Mouse (Mus musculus): ENCODE measurements around the gene Far2. TPM values are rescaled to one million over a fixed set of nuclear protein-coding genes. Genes with fewer than 3 reads are reported as not detected.

The Far2 gene
- polyA plus RNA-seq, 1 experiment, result 0.37 TPM

DNA sequence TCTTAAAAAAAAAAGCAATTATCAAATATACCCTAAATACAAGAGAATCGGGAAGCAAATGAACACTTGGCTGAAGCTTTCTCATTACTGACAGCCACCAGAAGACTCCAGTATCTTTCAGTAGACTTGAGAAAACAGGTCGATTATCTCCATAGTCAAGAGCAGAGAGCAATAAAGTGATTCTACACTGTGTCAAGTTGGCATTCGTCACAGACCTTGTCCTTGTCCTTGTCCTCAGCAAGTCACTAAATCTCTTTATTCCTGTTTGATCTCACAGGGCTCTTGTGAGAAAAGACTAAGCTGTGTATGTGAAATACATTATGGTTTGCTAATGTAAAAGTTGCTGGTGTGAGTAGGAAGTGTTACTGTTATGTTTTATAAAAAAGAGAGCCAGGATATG lies 16.1 kb downstream of the Far2 start:
- Histone ChIP-seq H3K27ac (ENCODE audit: insufficient read depth, low read length) (no peak overlapping the region), H3K36me3 (ENCODE audit: control insufficient read depth, insufficient read depth, low read length, poor library complexity, severe bottlenecking) (no peaks in the 10 kb centered on the region), H3K27me3 (ENCODE audit: control insufficient read depth, insufficient read depth, low read length, poor library complexity, severe bottlenecking) (no peaks in the 10 kb centered on the region), H3K9ac (ENCODE audit: low read depth, poor library complexity, severe bottlenecking) (no peak overlapping the region), H3K9me3 (replicated peaks; ENCODE audit: control insufficient read depth, insufficient read depth, low read length, poor library complexity, severe bottlenecking) (peaks cover 2% of the 10 kb centered on the region; the same call in 1 of the 2 replicates), H3K4me1 (ENCODE audit: control insufficient read depth, insufficient read depth, low read length) (no peaks in the 10 kb centered on the region), H3K4me3 (ENCODE audit: low read depth, low read length) (no peak overlapping the region)
- TF ChIP-seq POLR2A (IDR thresholded peaks at IDR 0.05; ENCODE audit: insufficient read depth, low read length), result no peak

DNA sequence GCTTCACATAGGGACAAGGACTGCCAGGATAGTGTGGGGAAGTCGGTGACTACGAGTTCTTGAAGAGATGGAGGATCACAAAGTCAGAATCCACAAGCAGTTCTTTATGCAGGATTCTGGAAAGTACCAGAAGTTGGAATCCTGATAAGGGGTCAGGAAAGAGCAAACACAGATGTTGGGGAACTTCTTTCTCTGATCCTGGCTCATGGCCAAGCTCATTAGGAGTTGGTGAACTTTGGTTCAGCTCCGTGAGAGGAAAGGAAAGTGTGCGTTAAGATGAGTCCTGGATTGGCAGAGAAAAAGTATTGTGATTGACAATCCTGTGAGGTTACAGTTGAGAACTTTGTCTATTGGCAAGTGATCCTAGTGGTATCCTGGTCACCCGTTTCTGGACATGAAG lies 19.2 kb downstream of the Far2 start:
- Histone ChIP-seq H3K4me3 (ENCODE audit: low read depth, low read length) (no peak overlapping the region), H3K4me1 (ENCODE audit: control insufficient read depth, insufficient read depth, low read length) (no peaks in the 10 kb centered on the region)

DNA sequence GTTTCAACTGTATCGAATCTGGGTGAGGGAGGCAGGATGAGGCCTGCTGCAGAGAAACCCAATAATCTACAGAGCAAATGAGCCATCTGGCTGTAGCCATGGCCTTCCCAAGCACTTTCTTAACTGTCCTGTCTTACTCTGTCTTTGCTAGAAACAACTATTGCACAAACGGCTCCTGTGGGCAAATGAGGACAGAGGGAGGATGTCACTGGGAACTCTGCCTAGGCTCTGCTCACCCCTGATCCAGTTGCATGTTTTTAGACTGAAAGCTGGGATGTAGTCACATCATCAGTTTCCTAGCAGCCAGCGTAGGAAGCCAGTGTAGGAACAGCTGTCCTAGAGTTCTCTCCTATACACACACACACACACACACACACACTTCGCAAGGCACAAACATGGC lies 21.7 kb downstream of the Far2 start:
- H3K4me1 ChIP-seq (ENCODE audit: control insufficient read depth, insufficient read depth, low read length), result no peaks in the 10 kb centered on the region
- H3K9me3 ChIP-seq (replicated peaks; ENCODE audit: control insufficient read depth, insufficient read depth, low read length, poor library complexity, severe bottlenecking), result no peaks in the 10 kb centered on the region; the same call in 1 of the 2 replicates
- TF ChIP-seq POLR2A (IDR thresholded peaks at IDR 0.05; ENCODE audit: insufficient read depth, low read length), result no peak
- TF ChIP-seq EP300 (IDR thresholded peaks at IDR 0.05; ENCODE audit: insufficient read depth, low read depth, low read length), result no peak
- TF ChIP-seq CTCF (IDR thresholded peaks at IDR 0.05; ENCODE audit: low read depth, low read length), result no peak
- H3K27me3 ChIP-seq (ENCODE audit: control insufficient read depth, insufficient read depth, low read length, poor library complexity, severe bottlenecking), result no peaks in the 10 kb centered on the region
- H3K36me3 ChIP-seq (ENCODE audit: control insufficient read depth, insufficient read depth, low read length, poor library complexity, severe bottlenecking), result no peaks in the 10 kb centered on the region
- no peak overlapping the region for H3K4me3 ChIP-seq (ENCODE audit: low read depth, low read length)
- no peak overlapping the region for H3K27ac ChIP-seq (ENCODE audit: insufficient read depth, low read length)
- no peak overlapping the region for H3K9ac ChIP-seq (ENCODE audit: low read depth, poor library complexity, severe bottlenecking)

More for the DNA sequence above, 19.2 kb downstream of the Far2 start:
- Histone ChIP-seq H3K9me3 (replicated peaks; ENCODE audit: control insufficient read depth, insufficient read depth, low read length, poor library complexity, severe bottlenecking) (no peaks in the 10 kb centered on the region; the same call in none of the 2 replicates), H3K27me3 (ENCODE audit: control insufficient read depth, insufficient read depth, low read length, poor library complexity, severe bottlenecking) (no peaks in the 10 kb centered on the region), H3K36me3 (ENCODE audit: control insufficient read depth, insufficient read depth, low read length, poor library complexity, severe bottlenecking) (no peaks in the 10 kb centered on the region), H3K27ac (ENCODE audit: insufficient read depth, low read length) (no peak overlapping the region), H3K9ac (ENCODE audit: low read depth, poor library complexity, severe bottlenecking) (no peak overlapping the region)
- TF ChIP-seq POLR2A (IDR thresholded peaks at IDR 0.05; ENCODE audit: insufficient read depth, low read length), result no peak
- TF ChIP-seq EP300 (IDR thresholded peaks at IDR 0.05; ENCODE audit: insufficient read depth, low read depth, low read length), result no peak
- TF ChIP-seq CTCF (IDR thresholded peaks at IDR 0.05; ENCODE audit: low read depth, low read length), result no peak

DNA sequence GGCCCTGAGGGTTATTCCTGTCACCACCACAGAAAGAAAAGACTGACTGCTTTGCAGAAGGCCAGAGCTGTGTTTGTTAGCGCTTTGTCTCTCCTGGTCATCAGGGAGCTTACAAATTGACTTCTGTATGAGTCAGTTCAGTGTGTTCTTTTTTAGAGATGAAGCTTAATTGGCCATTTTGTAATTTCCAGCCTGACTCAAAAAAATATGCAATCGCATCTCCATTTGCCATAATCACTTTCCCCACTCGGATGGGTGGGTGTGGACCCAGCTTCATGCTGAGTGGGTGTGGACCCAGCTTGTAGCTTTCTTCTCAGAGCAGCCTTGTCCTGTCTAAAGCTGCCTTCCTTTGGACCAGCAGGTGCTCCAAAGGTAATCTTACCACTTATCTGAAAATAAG lies 26.5 kb downstream of the Far2 start:
- H3K27ac ChIP-seq (ENCODE audit: insufficient read depth, low read length), result no peak overlapping the region
- no peaks in the 10 kb centered on the region; the same call in 1 of the 2 replicates for H3K9me3 ChIP-seq (replicated peaks; ENCODE audit: control insufficient read depth, insufficient read depth, low read length, poor library complexity, severe bottlenecking)
- TF ChIP-seq EP300 (IDR thresholded peaks at IDR 0.05; ENCODE audit: insufficient read depth, low read depth, low read length) (no peak), CTCF (IDR thresholded peaks at IDR 0.05; ENCODE audit: low read depth, low read length) (no peak), POLR2A (IDR thresholded peaks at IDR 0.05; ENCODE audit: insufficient read depth, low read length) (no peak)
- no peaks in the 10 kb centered on the region for H3K36me3 ChIP-seq (ENCODE audit: control insufficient read depth, insufficient read depth, low read length, poor library complexity, severe bottlenecking)
- H3K4me1 ChIP-seq (ENCODE audit: control insufficient read depth, insufficient read depth, low read length), result no peaks in the 10 kb centered on the region
- no peaks in the 10 kb centered on the region for H3K27me3 ChIP-seq (ENCODE audit: control insufficient read depth, insufficient read depth, low read length, poor library complexity, severe bottlenecking)
- no peak overlapping the region for H3K4me3 ChIP-seq (ENCODE audit: low read depth, low read length)
- H3K9ac ChIP-seq (ENCODE audit: low read depth, poor library complexity, severe bottlenecking), result no peak overlapping the region

DNA sequence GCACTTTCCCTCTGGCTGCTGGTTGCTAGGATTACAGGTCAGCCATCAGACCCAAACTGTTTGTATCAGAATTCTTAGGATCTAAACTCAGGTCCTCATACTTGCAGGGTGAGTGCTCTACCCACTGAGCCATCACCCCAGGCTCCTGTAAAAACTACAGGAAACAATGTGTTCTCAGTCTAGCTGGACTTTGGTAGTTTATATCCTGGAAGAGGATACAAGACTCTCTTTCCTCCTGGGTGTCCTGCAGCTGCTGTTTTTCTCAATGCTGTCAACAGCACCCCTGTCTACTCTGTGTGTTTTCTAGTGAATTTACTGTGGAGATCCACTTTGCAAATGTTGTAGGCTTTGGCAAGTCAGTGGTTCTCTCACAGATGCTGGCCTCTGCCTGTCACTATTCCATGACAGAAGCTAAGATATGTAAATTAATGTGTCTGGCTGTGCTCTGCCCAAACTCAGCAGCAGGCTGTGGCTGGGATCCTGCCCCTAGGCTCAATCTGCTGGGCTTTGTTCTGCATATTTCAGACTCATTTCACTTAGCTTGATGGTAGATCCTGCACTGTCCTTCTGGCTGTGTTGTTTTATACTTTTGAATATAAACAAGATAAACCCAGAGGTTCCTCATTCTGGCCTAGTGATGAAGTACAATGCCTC lies 27.3 kb downstream of the Far2 start:
- H3K9me3 ChIP-seq (replicated peaks; ENCODE audit: control insufficient read depth, insufficient read depth, low read length, poor library complexity, severe bottlenecking), result no peaks in the 10 kb centered on the region
- no peak overlapping the region for H3K9ac ChIP-seq (ENCODE audit: low read depth, poor library complexity, severe bottlenecking)
- no peak overlapping the region for H3K4me3 ChIP-seq (ENCODE audit: low read depth, low read length)
- no peak for TF ChIP-seq EP300 (IDR thresholded peaks at IDR 0.05; ENCODE audit: insufficient read depth, low read depth, low read length)
- TF ChIP-seq POLR2A (IDR thresholded peaks at IDR 0.05; ENCODE audit: insufficient read depth, low read length), result no peak
- TF ChIP-seq CTCF (IDR thresholded peaks at IDR 0.05; ENCODE audit: low read depth, low read length), result no peak
- no peaks in the 10 kb centered on the region for H3K36me3 ChIP-seq (ENCODE audit: control insufficient read depth, insufficient read depth, low read length, poor library complexity, severe bottlenecking)
- no peak overlapping the region for H3K27ac ChIP-seq (ENCODE audit: insufficient read depth, low read length)
- no peaks in the 10 kb centered on the region for H3K27me3 ChIP-seq (ENCODE audit: control insufficient read depth, insufficient read depth, low read length, poor library complexity, severe bottlenecking)
- no peaks in the 10 kb centered on the region for H3K4me1 ChIP-seq (ENCODE audit: control insufficient read depth, insufficient read depth, low read length)

DNA sequence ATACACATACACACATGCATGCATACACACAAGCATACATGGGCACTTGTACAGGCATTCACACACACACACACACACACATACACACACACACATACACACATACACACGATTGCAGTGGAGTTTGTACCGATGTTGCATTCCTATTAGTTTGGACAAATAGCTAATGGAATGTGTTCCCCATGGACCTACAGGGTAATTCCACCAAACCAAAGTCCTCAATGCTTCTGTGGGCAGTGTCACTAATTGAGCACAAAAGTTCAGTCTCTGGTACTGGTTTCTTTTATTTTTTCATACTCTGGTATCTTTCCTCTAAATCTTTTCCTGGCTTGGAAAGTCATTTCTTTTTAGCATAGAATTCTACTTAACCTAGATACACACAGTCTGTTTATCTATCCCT lies 36.8 kb downstream of the Far2 start:
- H3K36me3 ChIP-seq (ENCODE audit: control insufficient read depth, insufficient read depth, low read length, poor library complexity, severe bottlenecking), result no peaks in the 10 kb centered on the region
- no peak overlapping the region for H3K4me3 ChIP-seq (ENCODE audit: low read depth, low read length)
- TF ChIP-seq POLR2A (IDR thresholded peaks at IDR 0.05; ENCODE audit: insufficient read depth, low read length) (no peak), EP300 (IDR thresholded peaks at IDR 0.05; ENCODE audit: insufficient read depth, low read depth, low read length) (no peak), CTCF (IDR thresholded peaks at IDR 0.05; ENCODE audit: low read depth, low read length) (no peak)
- H3K27me3 ChIP-seq (ENCODE audit: control insufficient read depth, insufficient read depth, low read length, poor library complexity, severe bottlenecking), result no peaks in the 10 kb centered on the region
- H3K9ac ChIP-seq (ENCODE audit: low read depth, poor library complexity, severe bottlenecking), result no peak overlapping the region
- peaks cover 13% of the 10 kb centered on the region; the same call in 1 of the 2 replicates for H3K9me3 ChIP-seq (replicated peaks; ENCODE audit: control insufficient read depth, insufficient read depth, low read length, poor library complexity, severe bottlenecking)
- no peaks in the 10 kb centered on the region for H3K4me1 ChIP-seq (ENCODE audit: control insufficient read depth, insufficient read depth, low read length)
- no peak overlapping the region for H3K27ac ChIP-seq (ENCODE audit: insufficient read depth, low read length)
